Mouse (Mus musculus): ENCODE data around the gene Dnmt3b. TPM values are rescaled to one million over a fixed set of nuclear protein-coding genes. Genes with fewer than 3 reads are reported as not detected.
A peak's percentile ranks its signal among the peaks of the same experiment; 100 is the strongest.
"Not testable (repeated sequence)": the region's sequence is repeated elsewhere in the genome, so short reads cannot be mapped to it uniquely, and the experiment has no call there.

Dnmt3b gene
- polyA plus RNA-seq, 1 experiment: 4.4 TPM

DNA sequence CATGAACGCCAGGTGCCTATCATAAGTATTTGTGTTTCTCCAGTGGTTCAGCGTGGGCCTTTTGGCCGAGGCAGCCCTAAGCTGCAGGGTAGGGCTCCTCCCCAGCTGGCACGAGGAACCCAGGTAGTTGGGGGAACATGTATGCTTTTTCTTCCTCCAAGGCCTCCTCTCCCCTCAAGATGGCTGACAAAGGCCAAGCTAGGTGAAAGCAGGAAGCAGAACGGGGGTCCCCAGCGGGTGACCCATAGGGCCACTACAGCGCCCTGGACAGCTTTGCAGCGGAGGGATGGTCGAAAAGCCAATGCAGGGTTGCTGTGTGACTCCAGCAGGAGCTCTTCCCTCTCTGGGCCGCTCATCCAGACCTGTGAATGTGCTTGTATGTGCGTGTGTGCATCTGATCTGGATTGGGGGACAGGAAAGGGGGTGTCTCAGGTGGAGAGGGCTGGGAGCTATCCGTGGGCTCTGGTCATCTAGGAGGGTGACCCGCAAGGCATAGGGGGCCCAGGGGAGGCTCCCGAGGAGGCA, 415 bp upstream of the Dnmt3b start:
- WGBS: 40% methylated on average over 14 of the region's 14 CpGs
- H3K4me1 ChIP-seq (replicated peaks; ENCODE audit: control insufficient read depth, insufficient read depth, low read length): peaks cover 19% of the 10 kb centered on the region
- H3K27ac ChIP-seq (ENCODE audit: control insufficient read depth, insufficient read depth, low read length): no peak overlapping the region
- TF ChIP-seq POLR2A (IDR thresholded peaks at IDR 0.05; ENCODE audit: control insufficient read depth, extremely low read depth, insufficient read depth, low read length, poor library complexity) (no peak), CTCF (IDR thresholded peaks at IDR 0.05; ENCODE audit: borderline replicate concordance, control insufficient read depth, extremely low read depth, insufficient read depth, low read length, poor library complexity) (no peak)
- H3K36me3 ChIP-seq (ENCODE audit: control insufficient read depth, insufficient read depth, low read length): no peaks in the 10 kb centered on the region
- DNase-seq: peak; percentile 6
- no peaks in the 10 kb centered on the region for H3K27me3 ChIP-seq (ENCODE audit: control insufficient read depth, insufficient read depth, low read length)
- H3K4me3 ChIP-seq (ENCODE audit: control insufficient read depth, insufficient read depth, low read length): peak overlapping the region; percentile 57

DNA sequence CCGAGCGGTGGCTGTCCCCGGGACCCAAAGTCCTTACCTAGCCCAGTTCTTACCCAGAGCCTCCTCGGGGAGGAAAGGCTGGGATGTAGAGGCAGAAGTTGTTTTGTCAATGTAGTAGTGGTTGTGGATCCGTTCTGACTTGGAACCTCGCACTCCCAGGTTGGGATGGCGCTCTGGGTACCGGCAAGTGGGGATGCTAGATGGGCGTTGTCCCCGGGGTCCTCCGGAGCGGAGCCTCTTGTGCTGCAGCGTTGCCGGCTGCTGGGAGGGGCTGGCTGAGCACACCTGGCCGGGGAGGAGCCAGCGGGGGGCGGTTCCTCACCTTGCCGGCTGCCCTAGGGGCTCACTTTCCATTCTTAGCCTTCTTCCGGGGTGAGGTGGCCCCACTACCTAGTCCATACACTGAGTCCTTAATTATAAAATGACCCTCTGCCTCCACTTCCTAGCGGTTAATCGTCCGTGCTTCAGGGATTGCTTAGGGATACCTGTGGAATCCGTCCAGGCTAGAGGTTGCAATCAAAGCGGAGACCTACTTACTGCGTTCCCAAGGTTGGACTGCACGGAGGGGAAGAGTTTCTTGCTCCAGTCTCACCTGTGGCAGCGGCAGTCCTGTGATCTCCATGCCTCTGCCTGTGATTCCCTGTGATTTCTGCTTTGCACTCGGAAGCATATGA, 901 bp downstream of the Dnmt3b start:
- Histone ChIP-seq H3K36me3 (ENCODE audit: control insufficient read depth, insufficient read depth, low read length) (no peaks in the 10 kb centered on the region), H3K27me3 (ENCODE audit: control insufficient read depth, insufficient read depth, low read length) (no peaks in the 10 kb centered on the region), H3K27ac (ENCODE audit: control insufficient read depth, insufficient read depth, low read length) (no peak overlapping the region), H3K4me3 (ENCODE audit: control insufficient read depth, insufficient read depth, low read length) (peak overlapping the region; percentile 57), H3K4me1 (replicated peaks; ENCODE audit: control insufficient read depth, insufficient read depth, low read length) (peaks cover 19% of the 10 kb centered on the region)
- 3% methylated on average over 28 of the region's 28 CpGs for WGBS
- TF ChIP-seq POLR2A (IDR thresholded peaks at IDR 0.05; ENCODE audit: control insufficient read depth, extremely low read depth, insufficient read depth, low read length, poor library complexity) (no peak), CTCF (IDR thresholded peaks at IDR 0.05; ENCODE audit: borderline replicate concordance, control insufficient read depth, extremely low read depth, insufficient read depth, low read length, poor library complexity) (no peak)
- peak; percentile 38 for DNase-seq

DNA sequence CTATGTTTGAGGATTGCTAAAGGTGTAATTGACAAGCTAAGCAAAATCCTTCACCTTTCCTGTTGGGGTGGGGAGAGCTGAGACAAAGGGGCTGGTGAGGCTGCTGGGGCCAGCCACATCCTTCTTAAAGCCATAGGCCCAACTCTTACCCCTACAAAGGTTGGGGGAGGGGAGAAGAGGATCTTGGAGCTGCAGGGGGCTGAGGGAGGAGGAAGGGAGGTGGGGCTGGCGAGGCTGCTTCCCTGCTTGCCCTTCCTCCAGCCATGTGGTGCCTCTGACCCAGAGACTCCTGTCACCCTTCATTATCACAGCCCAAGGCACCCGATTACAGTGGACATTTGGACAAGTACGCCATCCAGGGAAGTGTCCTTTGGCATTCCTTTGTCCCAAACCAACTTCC, 2.4 kb downstream of the Dnmt3b start:
- H3K27me3 ChIP-seq (ENCODE audit: control insufficient read depth, insufficient read depth, low read length): no peaks in the 10 kb centered on the region

DNA sequence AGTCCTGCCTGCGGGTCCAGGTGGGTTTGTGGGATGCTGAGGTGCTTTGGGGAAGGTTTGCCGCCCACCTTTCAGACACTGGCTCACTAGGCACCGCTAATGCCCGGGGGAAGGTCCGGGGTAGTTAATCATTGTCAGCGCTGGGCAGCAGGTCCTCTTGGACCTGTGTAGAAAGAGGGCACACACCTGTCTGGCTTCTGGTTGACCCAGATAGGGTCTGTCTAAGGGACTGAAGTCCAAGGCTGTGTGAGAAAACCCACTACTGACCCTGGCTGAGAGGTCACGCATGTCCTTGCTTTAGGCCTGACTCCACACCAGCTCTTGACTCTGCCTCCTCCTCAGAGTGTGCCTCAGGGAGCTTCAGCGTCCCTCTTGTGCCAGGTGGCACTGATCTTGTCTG, 8.4 kb downstream of the Dnmt3b start:
- H3K27me3 ChIP-seq (ENCODE audit: control insufficient read depth, insufficient read depth, low read length); H3K27ac ChIP-seq (ENCODE audit: control insufficient read depth, insufficient read depth, low read length); H3K4me3 ChIP-seq (ENCODE audit: control insufficient read depth, insufficient read depth, low read length); DNase-seq; H3K4me1 ChIP-seq (replicated peaks; ENCODE audit: control insufficient read depth, insufficient read depth, low read length); H3K36me3 ChIP-seq (ENCODE audit: control insufficient read depth, insufficient read depth, low read length): not testable (repeated sequence)
- 91% methylated on average over 8 of the region's 8 CpGs for WGBS

More for the DNA sequence above, 2.4 kb downstream of the Dnmt3b start:
- H3K27ac ChIP-seq (ENCODE audit: control insufficient read depth, insufficient read depth, low read length): no peak overlapping the region
- TF ChIP-seq CTCF (IDR thresholded peaks at IDR 0.05; ENCODE audit: borderline replicate concordance, control insufficient read depth, extremely low read depth, insufficient read depth, low read length, poor library complexity) (no peak), POLR2A (IDR thresholded peaks at IDR 0.05; ENCODE audit: control insufficient read depth, extremely low read depth, insufficient read depth, low read length, poor library complexity) (no peak)
- no peaks in the 10 kb centered on the region for H3K36me3 ChIP-seq (ENCODE audit: control insufficient read depth, insufficient read depth, low read length)
- DNase-seq: no peak
- WGBS: 90% methylated on average over 3 of the region's 3 CpGs
- H3K4me3 ChIP-seq (ENCODE audit: control insufficient read depth, insufficient read depth, low read length): no peak overlapping the region
- H3K4me1 ChIP-seq (replicated peaks; ENCODE audit: control insufficient read depth, insufficient read depth, low read length): peaks cover 19% of the 10 kb centered on the region

DNA sequence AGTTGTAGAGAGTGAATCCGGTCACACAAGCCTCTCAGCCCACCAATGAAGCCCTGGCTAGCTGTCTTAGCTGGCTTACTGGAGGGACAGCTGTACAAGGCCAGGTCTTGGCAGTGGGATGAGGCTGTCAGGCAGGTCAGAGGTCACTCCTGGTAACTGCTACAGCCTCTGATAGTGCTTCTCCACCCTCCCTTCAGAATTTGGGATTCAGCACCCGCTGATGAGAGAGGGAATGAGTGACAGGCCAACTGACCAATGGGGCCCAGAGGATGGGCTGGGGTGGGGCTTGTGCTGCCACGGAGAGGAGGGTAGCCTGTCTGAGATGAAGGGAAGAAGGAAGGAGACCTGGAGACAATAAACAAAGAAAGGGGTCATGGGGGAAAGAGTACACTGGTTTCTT, 11.4 kb downstream of the Dnmt3b start:
- WGBS: 86% methylated on average over 3 of the region's 3 CpGs
- TF ChIP-seq POLR2A (IDR thresholded peaks at IDR 0.05; ENCODE audit: control insufficient read depth, extremely low read depth, insufficient read depth, low read length, poor library complexity) (no peak), CTCF (IDR thresholded peaks at IDR 0.05; ENCODE audit: borderline replicate concordance, control insufficient read depth, extremely low read depth, insufficient read depth, low read length, poor library complexity) (no peak)
- Histone ChIP-seq H3K4me1 (replicated peaks; ENCODE audit: control insufficient read depth, insufficient read depth, low read length) (no peaks in the 10 kb centered on the region), H3K27ac (ENCODE audit: control insufficient read depth, insufficient read depth, low read length) (no peak overlapping the region), H3K36me3 (ENCODE audit: control insufficient read depth, insufficient read depth, low read length) (no peaks in the 10 kb centered on the region), H3K27me3 (ENCODE audit: control insufficient read depth, insufficient read depth, low read length) (no peaks in the 10 kb centered on the region), H3K4me3 (ENCODE audit: control insufficient read depth, insufficient read depth, low read length) (no peak overlapping the region)
- DNase-seq: no peak

DNA sequence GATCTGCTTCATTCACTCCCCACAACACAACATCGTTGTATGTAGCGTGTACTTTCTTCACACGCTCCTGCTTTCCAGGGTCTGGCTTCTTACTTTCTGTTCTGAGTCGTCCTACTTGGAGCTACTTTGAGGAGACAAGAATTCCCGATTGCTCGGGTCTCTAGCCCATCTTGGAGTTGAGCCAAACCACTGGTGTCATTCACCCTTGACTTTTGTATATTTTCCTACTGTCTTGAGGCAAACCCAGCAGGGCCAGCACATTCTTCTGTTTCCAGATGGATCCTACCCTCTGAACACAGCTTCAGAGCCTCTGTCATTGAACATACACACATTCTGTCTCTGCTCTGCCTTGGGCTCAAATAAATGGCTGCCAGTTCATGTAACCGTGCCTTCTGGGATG, 16.2 kb downstream of the Dnmt3b start:
- TF ChIP-seq CTCF (IDR thresholded peaks at IDR 0.05; ENCODE audit: borderline replicate concordance, control insufficient read depth, extremely low read depth, insufficient read depth, low read length, poor library complexity): no peak
- TF ChIP-seq POLR2A (IDR thresholded peaks at IDR 0.05; ENCODE audit: control insufficient read depth, extremely low read depth, insufficient read depth, low read length, poor library complexity): no peak
- no peak overlapping the region for H3K4me3 ChIP-seq (ENCODE audit: control insufficient read depth, insufficient read depth, low read length)
- no peak overlapping the region for H3K27ac ChIP-seq (ENCODE audit: control insufficient read depth, insufficient read depth, low read length)
- no peaks in the 10 kb centered on the region for H3K4me1 ChIP-seq (replicated peaks; ENCODE audit: control insufficient read depth, insufficient read depth, low read length)
- no peaks in the 10 kb centered on the region for H3K36me3 ChIP-seq (ENCODE audit: control insufficient read depth, insufficient read depth, low read length)
- H3K27me3 ChIP-seq (ENCODE audit: control insufficient read depth, insufficient read depth, low read length): no peaks in the 10 kb centered on the region
- WGBS: 92% methylated on average over 7 of the region's 7 CpGs
- no peak for DNase-seq
